Comparison of ENCODE assay signal across 8 mouse cellular contexts in the genomic region with DNA sequence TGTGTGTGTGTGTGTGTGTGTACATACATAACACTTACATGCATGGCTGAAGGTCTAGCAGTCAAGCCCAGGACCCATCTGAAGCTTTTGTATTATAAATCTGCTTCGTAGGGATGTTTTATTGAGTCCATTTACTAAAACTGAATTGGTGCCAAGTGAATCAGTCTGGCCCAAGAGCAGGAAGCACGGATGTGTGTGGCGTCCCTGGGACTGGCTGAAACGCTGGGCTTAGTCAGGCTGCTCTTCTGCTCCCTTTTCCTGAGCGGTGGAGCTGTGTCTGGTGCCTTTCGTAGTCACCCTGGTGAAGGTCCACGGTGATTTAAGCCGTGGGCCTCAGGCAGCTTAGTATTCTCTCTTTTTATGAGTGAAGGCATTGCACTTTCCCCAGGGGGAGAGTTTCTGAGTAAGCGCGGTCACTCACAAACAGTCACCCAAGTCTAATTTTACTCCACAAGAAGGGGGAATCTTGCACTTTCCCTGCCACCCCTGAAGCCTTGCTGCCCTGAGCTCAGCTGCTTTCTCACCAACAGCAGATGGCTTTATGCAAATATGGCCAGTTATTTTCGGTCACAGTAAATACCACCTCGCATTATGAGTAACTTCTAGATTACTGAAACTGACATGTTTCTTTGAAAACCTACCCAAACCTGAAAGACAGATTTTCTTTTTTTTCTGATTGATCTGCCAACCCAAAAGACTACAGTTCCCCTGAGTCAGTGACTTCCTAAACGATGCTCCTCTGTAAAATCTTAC.
A peak's percentile ranks its signal among the peaks of the same experiment; 100 is the strongest.
DNase-seq lines count a peak whose midpoint lies in the region; ATAC-seq and TF ChIP-seq lines count a peak whose summit lies in the region.

No protein-coding gene starts in this region.

- TF ChIP-seq POLR2A in brain, embryonic 14.5 days (IDR thresholded peaks at IDR 0.05; ENCODE audit: borderline replicate concordance, extremely low read depth, insufficient read depth, insufficient read length, poor library complexity, severe bottlenecking) = no peak

- ATAC-seq in granulocyte monocyte progenitor cell, adult 5-6 weeks (replicated peaks; ENCODE audit: poor library complexity, severe bottlenecking) = no peak

- DNase-seq in cerebellum, adult 9-11 months = peak; percentile 16
- DNase-seq in cerebellum, adult 9-10 months = no peak
- peak; percentile 13 to 21 for DNase-seq in left cerebral cortex, adult 9 months (ENCODE audit: low spot score in 2 of 2)
- no peak for DNase-seq in left cerebral cortex, postnatal 4 days
- DNase-seq in brain, embryonic 14.5 days (ENCODE audit: low read depth) = peak; percentile 71
- peak; percentile 30 to 46 for DNase-seq in kidney, postnatal 4 days
- DNase-seq in right cerebral cortex, postnatal 10 days (ENCODE audit: low spot score in 2 of 2) = no peak

- no peak for TF ChIP-seq CTCF in brain, embryonic 14.5 days (IDR thresholded peaks at IDR 0.05; ENCODE audit: borderline replicate concordance, extremely low read depth, insufficient read depth, insufficient read length)

- intact Hi-C loops in left cerebral cortex, postnatal 4 days (cut with DNase I) = no loop called here

Comparison
In these comparisons a context has a peak if more than half of its experiments do, and no peak if none do; other contexts are left out.
1. DNase-seq: peak in cerebellum, adult 9-11 months (single experiment), left cerebral cortex, adult 9 months (2 of 2), brain, embryonic 14.5 days (single experiment) and kidney, postnatal 4 days (2 of 2); none in cerebellum, adult 9-10 months (single experiment), left cerebral cortex, postnatal 4 days (single experiment) and right cerebral cortex, postnatal 10 days (0 of 2).